Mouse (Mus musculus): ENCODE data around the gene Dgka. TPM values are rescaled to one million over a fixed set of nuclear protein-coding genes. Genes with fewer than 3 reads are reported as not detected.

The Dgka gene
- total and polyA plus RNA-seq, 2 experiments: 6.5 to 7.2 TPM

DNA sequence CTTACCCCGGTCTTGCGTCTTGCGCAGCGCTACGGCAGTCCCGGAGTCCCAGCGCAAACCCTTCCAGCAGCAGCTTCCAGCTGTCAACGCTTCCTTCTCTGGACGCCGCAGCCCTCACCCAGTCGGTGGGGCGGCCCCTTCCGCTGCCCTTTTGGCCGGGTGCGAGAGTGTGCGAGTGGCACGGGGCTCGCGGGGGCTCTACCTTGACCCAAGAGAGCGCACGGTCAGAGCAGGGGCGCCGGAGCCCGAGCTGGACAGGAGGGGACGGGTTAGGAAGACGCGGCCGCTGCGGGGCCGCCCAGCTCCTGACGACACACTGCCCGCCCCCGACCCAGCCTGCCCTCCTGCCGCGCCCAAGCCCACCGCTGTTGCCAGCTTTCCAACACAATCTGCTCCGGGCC, 864 bp downstream of the Dgka start:
- H3K4me3 ChIP-seq (ENCODE audit: insufficient read depth, low read depth, low read length): peak overlapping the region; percentile 62
- under 1% methylated on average over 37 of the region's 37 CpGs for WGBS
- no peaks in the 10 kb centered on the region for H3K27me3 ChIP-seq (ENCODE audit: control insufficient read depth, insufficient read depth, low read length)

DNA sequence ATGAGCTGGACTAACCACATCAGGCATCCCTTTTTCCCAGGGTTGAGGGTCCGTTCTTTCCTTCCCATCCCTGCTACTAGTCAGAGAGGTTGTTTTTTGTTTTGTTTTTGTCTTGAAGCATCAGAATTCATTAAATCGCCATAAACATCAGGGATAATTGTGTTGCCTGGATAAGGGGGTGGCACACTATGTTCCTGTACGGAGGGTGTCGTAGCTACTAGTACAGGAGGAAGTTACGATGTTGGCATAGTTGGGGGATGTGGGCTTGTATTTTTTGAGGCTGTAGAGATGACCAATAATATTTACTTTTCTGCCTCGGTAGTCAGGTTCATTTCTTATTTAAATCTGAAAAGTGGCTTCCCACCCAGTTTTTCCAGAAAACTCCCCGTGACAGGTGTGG, 1.4 kb downstream of the Dgka start:
- Histone ChIP-seq H3K27ac (replicated peaks; ENCODE audit: insufficient read depth, low read depth, low read length) (peak overlapping the region; percentile 71), H3K4me1 (ENCODE audit: control insufficient read depth, insufficient read depth, low read length) (peaks cover 9% of the 10 kb centered on the region), H3K27me3 (ENCODE audit: control insufficient read depth, insufficient read depth, low read length) (no peaks in the 10 kb centered on the region), H3K79me2 (ENCODE audit: control insufficient read depth, insufficient read depth, low read length) (no peaks in the 10 kb centered on the region; the same call in 1 of the 2 replicates), H3K4me3 (ENCODE audit: insufficient read depth, low read depth, low read length) (peak overlapping the region; percentile 62), H3K36me3 (ENCODE audit: control insufficient read depth, insufficient read depth, low read length) (no peaks in the 10 kb centered on the region), H3K9ac (ENCODE audit: low read depth, low read length) (peak overlapping the region; percentile 82)
- TF ChIP-seq CTCF (IDR thresholded peaks at IDR 0.05; ENCODE audit: low read depth, low read length) (no peak), POLR2A (IDR thresholded peaks at IDR 0.05; ENCODE audit: extremely low read depth, insufficient read depth, low read length) (no peak)
- WGBS: 3% methylated on average over 7 of the region's 7 CpGs
- no peak for DNase-seq (ENCODE audit: extremely low read depth, low read depth, low spot score)

More for the DNA sequence above, 864 bp downstream of the Dgka start:
- peak overlapping the region; percentile 82 for H3K9ac ChIP-seq (ENCODE audit: low read depth, low read length)
- TF ChIP-seq CTCF (IDR thresholded peaks at IDR 0.05; ENCODE audit: low read depth, low read length): no peak
- peak; percentile 39; the same call in 1 of the 2 replicates for TF ChIP-seq POLR2A (IDR thresholded peaks at IDR 0.05; ENCODE audit: extremely low read depth, insufficient read depth, low read length)
- H3K27ac ChIP-seq (replicated peaks; ENCODE audit: insufficient read depth, low read depth, low read length): peak overlapping the region; percentile 71
- no peaks in the 10 kb centered on the region for H3K36me3 ChIP-seq (ENCODE audit: control insufficient read depth, insufficient read depth, low read length)
- peaks cover 5% of the 10 kb centered on the region; the same call in 1 of the 2 replicates for H3K79me2 ChIP-seq (ENCODE audit: control insufficient read depth, insufficient read depth, low read length)
- peak; percentile 48 for DNase-seq (ENCODE audit: extremely low read depth, low read depth, low spot score)
- peaks cover 9% of the 10 kb centered on the region for H3K4me1 ChIP-seq (ENCODE audit: control insufficient read depth, insufficient read depth, low read length)

DNA sequence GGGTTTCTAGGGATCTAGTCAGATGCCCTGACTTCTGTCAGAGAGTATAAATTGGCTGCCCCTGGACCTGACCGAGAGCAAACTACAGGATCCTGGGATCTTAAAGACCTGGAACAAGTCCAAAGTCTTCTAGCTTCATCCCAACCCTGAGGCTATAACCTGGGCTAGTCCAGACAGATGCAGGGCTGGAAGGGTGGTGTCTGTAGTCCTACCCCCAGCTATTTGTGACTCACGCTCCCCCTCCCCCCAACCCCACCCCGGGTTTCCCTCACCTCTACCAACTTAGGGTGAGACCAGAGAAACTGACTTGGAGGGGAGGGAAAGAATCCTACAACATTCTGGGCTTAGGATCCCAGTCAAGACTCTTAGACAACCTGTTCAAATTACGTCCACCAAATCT, 2.0 kb downstream of the Dgka start:
- peaks cover 9% of the 10 kb centered on the region for H3K4me1 ChIP-seq (ENCODE audit: control insufficient read depth, insufficient read depth, low read length)
- no peaks in the 10 kb centered on the region; the same call in 1 of the 2 replicates for H3K79me2 ChIP-seq (ENCODE audit: control insufficient read depth, insufficient read depth, low read length)
- DNase-seq (ENCODE audit: extremely low read depth, low read depth, low spot score): no peak
- no peak overlapping the region for H3K9ac ChIP-seq (ENCODE audit: low read depth, low read length)
- no peak overlapping the region for H3K27ac ChIP-seq (replicated peaks; ENCODE audit: insufficient read depth, low read depth, low read length)
- H3K27me3 ChIP-seq (ENCODE audit: control insufficient read depth, insufficient read depth, low read length): no peaks in the 10 kb centered on the region
- no peak overlapping the region; the same call in 1 of the 2 replicates for H3K4me3 ChIP-seq (ENCODE audit: insufficient read depth, low read depth, low read length)
- TF ChIP-seq CTCF (IDR thresholded peaks at IDR 0.05; ENCODE audit: low read depth, low read length) (no peak), POLR2A (IDR thresholded peaks at IDR 0.05; ENCODE audit: extremely low read depth, insufficient read depth, low read length) (no peak)
- WGBS: 43% methylated on average over 4 of the region's 4 CpGs
- H3K36me3 ChIP-seq (ENCODE audit: control insufficient read depth, insufficient read depth, low read length): no peaks in the 10 kb centered on the region

DNA sequence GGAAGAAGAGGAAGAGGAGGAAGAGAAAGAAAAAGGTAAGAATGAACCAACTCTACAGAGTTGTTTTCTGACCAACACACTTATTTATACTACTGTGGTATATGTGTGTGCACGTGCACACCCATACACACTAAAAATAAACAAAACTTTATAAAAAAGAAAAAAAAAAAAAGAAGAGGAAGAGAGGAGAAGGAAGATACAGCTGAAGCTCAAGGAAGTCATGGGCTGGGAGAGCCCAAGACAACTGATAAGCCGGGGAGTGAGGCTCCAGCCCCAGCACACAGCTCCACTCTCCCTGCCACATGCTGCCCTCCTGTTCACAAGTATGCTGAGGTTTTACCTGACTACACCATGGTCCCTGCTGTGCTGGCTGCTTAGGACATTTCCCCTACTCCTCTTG, 4.4 kb downstream of the Dgka start:
- no peak overlapping the region for H3K4me3 ChIP-seq (ENCODE audit: insufficient read depth, low read depth, low read length)

DNA sequence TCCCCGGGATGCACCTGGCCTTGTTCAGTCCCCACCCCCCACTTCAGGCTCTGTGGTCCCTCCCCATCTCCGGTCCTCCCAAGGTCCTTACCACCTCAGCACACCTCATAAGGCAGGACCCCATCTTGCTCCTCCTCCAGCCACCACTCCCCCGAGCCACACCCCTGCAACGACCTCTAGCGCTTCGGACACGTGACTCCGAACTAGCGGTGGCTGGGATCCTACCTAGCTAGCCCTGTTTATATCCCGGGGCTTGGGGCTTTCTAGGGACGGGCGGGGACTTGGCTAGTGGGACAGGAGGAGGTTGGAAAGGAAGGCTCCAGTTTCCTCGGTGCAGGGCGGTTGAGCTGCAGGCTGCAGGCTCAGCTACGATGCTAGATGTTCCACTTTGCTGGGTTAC, 7.2 kb downstream of the Dgka start:
- Histone ChIP-seq H3K36me3 (ENCODE audit: control insufficient read depth, insufficient read depth, low read length) (peaks cover 9% of the 10 kb centered on the region), H3K4me1 (ENCODE audit: control insufficient read depth, insufficient read depth, low read length) (no peaks in the 10 kb centered on the region), H3K79me2 (ENCODE audit: control insufficient read depth, insufficient read depth, low read length) (no peaks in the 10 kb centered on the region; the same call in 1 of the 2 replicates), H3K9ac (ENCODE audit: low read depth, low read length) (no peak overlapping the region), H3K4me3 (ENCODE audit: insufficient read depth, low read depth, low read length) (no peak overlapping the region), H3K27me3 (ENCODE audit: control insufficient read depth, insufficient read depth, low read length) (no peaks in the 10 kb centered on the region), H3K27ac (replicated peaks; ENCODE audit: insufficient read depth, low read depth, low read length) (no peak overlapping the region)
- TF ChIP-seq POLR2A (IDR thresholded peaks at IDR 0.05; ENCODE audit: extremely low read depth, insufficient read depth, low read length) (no peak), CTCF (IDR thresholded peaks at IDR 0.05; ENCODE audit: low read depth, low read length) (no peak)
- 31% methylated on average over 15 of the region's 15 CpGs for WGBS
- DNase-seq (ENCODE audit: extremely low read depth, low read depth, low spot score): no peak

More for the DNA sequence above, 4.4 kb downstream of the Dgka start:
- Histone ChIP-seq H3K79me2 (ENCODE audit: control insufficient read depth, insufficient read depth, low read length) (no peaks in the 10 kb centered on the region; the same call in 1 of the 2 replicates), H3K4me1 (ENCODE audit: control insufficient read depth, insufficient read depth, low read length) (peaks cover 7% of the 10 kb centered on the region), H3K9ac (ENCODE audit: low read depth, low read length) (no peak overlapping the region), H3K36me3 (ENCODE audit: control insufficient read depth, insufficient read depth, low read length) (peaks cover 6% of the 10 kb centered on the region; the same call in 1 of the 2 replicates), H3K27me3 (ENCODE audit: control insufficient read depth, insufficient read depth, low read length) (no peaks in the 10 kb centered on the region), H3K27ac (replicated peaks; ENCODE audit: insufficient read depth, low read depth, low read length) (no peak overlapping the region)
- DNase-seq (ENCODE audit: extremely low read depth, low read depth, low spot score): no peak
- TF ChIP-seq CTCF (IDR thresholded peaks at IDR 0.05; ENCODE audit: low read depth, low read length) (no peak), POLR2A (IDR thresholded peaks at IDR 0.05; ENCODE audit: extremely low read depth, insufficient read depth, low read length) (no peak)
- WGBS: 70% methylated on average over 2 of the region's 2 CpGs

DNA sequence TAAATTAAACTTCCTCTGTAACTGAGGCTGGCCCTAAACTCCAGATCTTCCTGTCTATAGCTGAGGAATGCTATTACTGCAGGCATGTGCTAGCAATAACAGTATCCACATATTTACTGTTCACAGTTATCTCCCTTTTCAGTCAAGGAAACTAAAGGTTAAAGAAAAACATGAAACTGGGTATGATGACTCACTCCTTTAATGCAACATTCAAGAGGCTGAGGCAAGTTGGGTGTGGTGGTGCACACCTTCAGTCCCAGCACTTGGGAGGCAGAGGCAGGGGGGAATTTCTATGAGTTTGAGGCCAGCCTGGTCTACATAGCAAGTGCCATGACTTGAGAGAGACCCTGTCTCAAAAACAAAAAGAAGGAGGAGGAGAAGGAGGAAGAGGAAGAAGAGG, 12.7 kb downstream of the Dgka start:
- Histone ChIP-seq H3K4me1 (ENCODE audit: control insufficient read depth, insufficient read depth, low read length) (peaks cover 1% of the 10 kb centered on the region; the same call in 1 of the 2 replicates), H3K4me3 (ENCODE audit: insufficient read depth, low read depth, low read length) (no peak overlapping the region), H3K27ac (replicated peaks; ENCODE audit: insufficient read depth, low read depth, low read length) (no peak overlapping the region), H3K9ac (ENCODE audit: low read depth, low read length) (no peak overlapping the region), H3K36me3 (ENCODE audit: control insufficient read depth, insufficient read depth, low read length) (peaks cover 9% of the 10 kb centered on the region), H3K79me2 (ENCODE audit: control insufficient read depth, insufficient read depth, low read length) (no peaks in the 10 kb centered on the region), H3K27me3 (ENCODE audit: control insufficient read depth, insufficient read depth, low read length) (no peaks in the 10 kb centered on the region)
- DNase-seq (ENCODE audit: extremely low read depth, low read depth, low spot score): no peak
- TF ChIP-seq POLR2A (IDR thresholded peaks at IDR 0.05; ENCODE audit: extremely low read depth, insufficient read depth, low read length) (no peak), CTCF (IDR thresholded peaks at IDR 0.05; ENCODE audit: low read depth, low read length) (no peak)

All from liver, adult 2 months (tissue).